In the genomic region with DNA sequence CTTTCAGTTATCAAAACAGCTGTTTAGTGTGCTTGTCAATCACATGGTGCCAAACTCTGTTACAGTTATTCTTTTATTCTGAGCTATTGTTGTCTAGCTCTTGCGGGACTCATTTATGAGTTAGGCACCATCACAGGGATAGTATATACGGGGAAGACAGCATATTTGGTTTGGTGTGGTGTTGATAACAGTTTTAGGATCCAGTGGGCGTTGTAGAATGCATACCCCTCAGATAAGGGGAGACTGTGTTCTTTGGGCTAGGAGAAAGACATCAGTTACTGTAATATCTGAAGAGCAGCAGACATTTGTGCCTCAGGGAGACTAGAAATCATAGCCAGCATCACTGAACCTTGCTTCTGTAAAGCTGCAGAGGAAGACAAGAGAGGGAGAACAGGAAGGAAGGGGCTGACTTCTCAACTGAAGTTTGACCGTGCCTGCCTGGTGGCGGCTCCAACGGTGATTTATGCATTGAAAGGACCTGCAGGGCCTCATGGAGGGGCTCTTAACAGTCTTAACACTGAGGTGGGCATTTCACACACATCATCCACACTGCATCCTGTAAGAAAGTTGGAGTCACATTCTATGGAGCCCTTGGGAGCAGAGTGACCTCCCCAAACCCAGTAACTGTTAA, we compare ENCODE assay signal across 15 mouse cellular contexts.
"Had no signal": no experiment of that assay in that cellular context is flagged by ENCODE, and none has a peak within 500 bp of the region (broad histone marks: within the 10 kb centered on the region; RNA-seq: fewer than 3 reads in every experiment).

No protein-coding gene starts in this region.

- H3K36me3 ChIP-seq: lung, embryonic 15.5 days; neural tube, embryonic 12.5 days had no signal

- H3K27ac ChIP-seq: liver, embryonic 14.5 days; lung, embryonic 15.5 days; macrophage; neural tube, embryonic 12.5 days had no signal

- H3K9ac ChIP-seq: liver, embryonic 14.5 days; lung, embryonic 15.5 days; neural tube, embryonic 12.5 days had no signal

- DNase-seq: lung, adult 2 months; lung, postnatal 14 days; lung, postnatal 36 days; midbrain, embryonic 14.5 days; right cerebral cortex, postnatal 14 days; right cerebral cortex, postnatal 4 days; spleen, adult 18-20 months; thymus, adult 18-20 months; thymus, postnatal 14 days; thymus, postnatal 36 days had no signal

- H3K4me3 ChIP-seq: lung, embryonic 15.5 days; neural tube, embryonic 12.5 days had no signal

- H3K27me3 ChIP-seq: lung, embryonic 15.5 days; neural tube, embryonic 12.5 days had no signal

- H3K4me2 ChIP-seq: midbrain, embryonic 11.5 days; neural tube, embryonic 12.5 days had no signal

- H3K9me3 ChIP-seq: lung, embryonic 15.5 days; neural tube, embryonic 12.5 days had no signal
